Mouse (Mus musculus): ENCODE results near the gene Rasgrp1.

- TF ChIP-seq CTCF (IDR thresholded peaks at IDR 0.05; ENCODE audit: extremely low read depth, insufficient read depth, low read length) (no peak), POLR2A (IDR thresholded peaks at IDR 0.05; ENCODE audit: extremely low read depth, insufficient read depth, low read length) (no peak)
Measured at GRCm38 (mm10) chr2:117321231-117321630, 21.6 kb downstream of the Rasgrp1 start.

Measured in cortical plate, adult 2 months (tissue).